Mouse (Mus musculus) c-Kit-negative CD71-positive TER-119-positive erythroid progenitor cells, embryonic 14.5 days (primary cell): ENCODE results near the gene Dner.

Experiments
- DNase-seq: peaks from one replicate; pipeline ENCODE4 v3.0.0-alpha.2; 2013; ENCODE audit warnings: low read depth, low spot score

Gene Dner

GRCm38 (mm10) chr1:84695517-84696411 is at the start of gene Dner:
TSS of gene Dner (minus strand) at chr1:84696221.
- DNase-seq = no peak

GRCm38 (mm10) chr1:84742156-84742555 is 46.1 kb upstream of the Dner start:
- no peak for DNase-seq

GRCm38 (mm10) chr1:84740080-84740479 is 44.1 kb upstream of the Dner start:
- DNase-seq = no peak

- no peak for DNase-seq
Measured at GRCm38 (mm10) chr1:84737097-84737496, 41.1 kb upstream of the Dner start.

DNA sequence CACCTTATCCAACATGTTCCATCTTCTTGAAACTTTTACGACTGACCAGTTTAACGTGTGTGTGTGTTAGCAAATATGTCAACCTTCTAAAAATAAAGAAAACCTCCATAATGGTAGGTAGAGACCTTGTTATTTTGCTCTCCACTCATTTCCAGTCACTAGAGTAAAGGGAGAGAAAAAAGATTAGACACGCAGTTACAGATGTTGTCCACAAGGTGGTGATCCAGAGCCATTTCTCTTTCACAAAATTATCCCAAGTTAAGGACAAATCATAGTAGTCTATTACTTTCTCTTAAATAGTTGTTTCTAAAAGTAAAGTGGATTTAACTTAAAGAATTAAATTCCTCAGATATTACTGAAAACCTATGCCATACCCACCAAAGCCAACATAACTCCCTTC is 37.8 kb upstream of the Dner start:
- peak; percentile 20 for DNase-seq

DNA sequence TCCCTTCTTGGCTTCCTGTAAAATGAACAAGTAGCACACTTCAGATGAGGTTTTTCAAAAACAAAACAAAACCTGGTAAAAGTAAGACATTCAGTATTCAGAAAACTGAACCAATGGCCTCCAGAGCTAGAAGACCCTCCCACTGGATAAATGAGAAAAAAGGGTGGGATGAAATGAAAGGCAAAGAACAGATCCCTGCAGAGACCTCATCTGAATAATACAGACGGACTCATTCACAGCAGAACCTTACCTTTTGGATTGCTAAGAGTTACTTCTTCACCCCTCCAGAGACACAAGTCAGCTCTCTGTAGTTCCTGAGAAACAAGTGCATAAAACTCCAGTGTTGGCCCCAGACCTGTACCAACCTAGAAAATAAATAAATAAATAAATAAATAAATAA is 35.7 kb upstream of the Dner start:
- no peak for DNase-seq

DNA sequence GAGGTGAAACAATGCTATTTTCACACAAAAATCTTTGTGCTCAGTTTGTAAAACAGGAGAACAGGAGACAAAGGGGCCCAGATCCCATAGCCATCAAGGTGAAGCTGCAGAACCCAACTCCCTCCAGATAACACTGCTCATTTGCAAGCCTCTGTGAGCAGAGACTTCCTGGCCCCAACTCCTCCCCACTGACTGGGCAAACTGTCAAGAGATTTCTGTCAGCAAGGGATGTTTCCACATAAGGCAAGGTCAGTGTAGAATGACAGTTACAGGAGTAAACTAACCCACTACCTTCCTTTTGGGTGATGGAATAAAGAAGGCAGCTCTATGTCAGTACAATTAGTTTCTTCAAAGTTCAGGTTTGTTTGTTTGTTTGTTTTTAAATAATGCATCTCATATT is 26.8 kb upstream of the Dner start:
- DNase-seq = no peak

GRCm38 (mm10) chr1:84722371-84722770 is 26.4 kb upstream of the Dner start:
- DNase-seq = no peak

GRCm38 (mm10) chr1:84721942-84722341 is 25.9 kb upstream of the Dner start:
- DNase-seq = no peak

GRCm38 (mm10) chr1:84709810-84710785 is 14.1 kb upstream of the Dner start:
- DNase-seq = no peak

DNA sequence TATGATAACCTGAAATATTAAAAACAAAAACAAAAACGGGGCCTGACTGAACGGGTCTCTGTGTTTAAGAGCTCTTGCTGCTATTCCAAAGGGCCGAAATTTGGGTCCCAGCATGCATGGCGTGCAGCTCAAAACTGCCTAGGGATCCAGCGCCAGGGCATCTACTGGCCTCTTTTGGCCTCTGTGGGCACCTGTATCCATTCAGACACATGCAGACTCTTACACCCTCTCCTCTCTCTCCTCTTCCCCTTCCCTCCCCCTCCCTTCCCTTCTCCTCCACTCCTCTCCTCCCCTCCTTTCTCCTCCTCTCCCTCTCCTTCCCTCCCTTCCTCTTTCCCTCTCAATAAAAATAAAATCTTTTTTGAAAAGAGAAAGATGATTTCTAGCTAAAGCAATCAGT is 13.4 kb upstream of the Dner start:
- no peak for DNase-seq

- DNase-seq = no peak
Measured at GRCm38 (mm10) chr1:84700254-84700653, 4.2 kb upstream of the Dner start.

DNA sequence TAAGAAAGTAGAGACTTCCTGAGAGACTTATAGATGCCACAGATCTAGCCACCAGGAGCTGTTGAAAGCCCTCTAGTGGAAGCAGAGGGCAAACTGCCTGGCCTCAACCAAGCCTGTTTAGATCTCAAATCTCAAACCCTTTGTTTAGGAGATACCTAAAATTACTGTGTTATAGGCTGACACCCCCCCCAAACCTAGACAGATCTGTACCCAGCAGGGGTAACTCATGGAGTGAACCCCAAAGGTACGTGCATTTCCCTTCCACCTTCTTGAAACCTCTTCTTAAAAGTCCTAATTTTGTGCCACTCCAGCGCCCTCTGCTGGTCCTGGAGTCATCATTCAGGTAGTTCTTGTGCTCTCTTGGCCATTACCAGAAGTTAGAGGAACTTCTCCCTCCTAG is 1.1 kb upstream of the Dner start:
- DNase-seq = peak; percentile 1

DNA sequence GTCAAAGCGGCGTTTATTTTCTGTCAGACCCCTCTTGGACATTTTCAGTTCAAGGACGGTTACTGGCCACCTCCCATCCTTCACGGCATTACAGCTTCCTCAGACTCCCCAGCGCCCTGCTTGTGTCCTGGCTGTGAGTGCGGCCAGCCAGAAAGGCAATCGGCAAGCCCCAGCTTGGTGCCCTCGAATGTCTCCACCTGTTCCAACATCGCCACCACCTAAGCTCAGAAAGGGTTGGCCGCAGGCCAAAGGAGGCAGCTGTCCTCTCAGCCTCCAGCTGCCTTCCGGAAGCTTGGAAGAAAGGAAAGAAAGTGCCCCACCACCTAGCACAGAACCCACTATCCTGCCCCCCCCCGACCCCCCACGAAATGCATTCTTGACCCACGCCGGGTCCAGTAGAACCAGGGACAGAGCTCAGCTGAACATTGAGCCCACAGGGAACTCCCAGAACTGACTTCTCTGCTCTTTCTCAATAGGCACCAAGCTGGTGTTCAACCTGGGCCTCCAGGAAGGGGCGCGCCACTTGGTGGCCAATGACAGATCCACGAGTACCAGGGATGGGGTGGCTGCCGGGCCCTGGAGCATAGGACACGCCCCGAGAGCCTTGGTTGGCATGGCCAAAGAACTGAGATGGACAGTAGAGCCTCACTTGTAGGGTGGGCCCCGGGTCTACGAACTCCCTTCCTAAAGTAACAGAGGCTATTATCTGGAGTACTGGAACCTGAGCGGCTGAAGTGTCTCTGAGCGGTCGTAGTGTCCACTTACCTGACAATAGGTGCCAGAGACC is 1.1 kb downstream of the Dner start:
- DNase-seq = no peak

- no peak for DNase-seq
Measured at GRCm38 (mm10) chr1:84677910-84678309, 18.1 kb downstream of the Dner start.

DNA sequence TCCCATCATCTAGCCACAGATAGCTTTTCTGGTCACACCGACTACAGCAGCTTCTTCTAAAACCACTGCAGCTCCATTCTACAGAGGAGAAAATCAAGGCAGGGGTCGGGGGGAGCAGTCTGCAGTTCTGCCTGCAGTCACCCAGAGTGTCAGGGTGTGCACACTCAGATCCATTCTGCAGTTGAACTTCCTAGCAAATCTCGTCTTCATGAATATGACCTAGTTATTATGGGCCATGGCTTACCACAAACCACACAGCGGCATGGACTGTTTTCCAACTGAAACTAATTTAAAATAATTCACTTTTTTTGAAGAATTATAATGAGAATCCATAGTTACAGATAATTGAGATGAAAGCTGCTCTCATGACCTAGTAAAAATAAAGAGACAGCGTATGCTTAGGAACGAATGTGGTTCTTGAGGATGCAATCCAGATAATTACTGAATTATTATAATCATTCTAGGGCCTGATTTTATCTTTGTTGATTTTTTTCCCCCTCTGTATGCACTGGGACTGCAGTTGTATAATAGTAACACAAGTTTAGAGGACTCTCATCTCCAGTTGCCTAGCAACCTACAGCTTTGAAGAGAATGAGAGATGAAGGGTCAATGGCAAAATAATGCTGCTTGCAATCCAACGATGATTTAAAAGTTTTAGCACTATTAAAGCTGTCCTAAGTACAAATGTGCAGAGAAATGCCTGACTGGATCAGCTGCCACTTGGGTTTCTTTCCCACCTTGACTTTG is 27.7 kb downstream of the Dner start:
- DNase-seq = no peak

GRCm38 (mm10) chr1:84667660-84668059 is 28.4 kb downstream of the Dner start:
- no peak for DNase-seq

DNA sequence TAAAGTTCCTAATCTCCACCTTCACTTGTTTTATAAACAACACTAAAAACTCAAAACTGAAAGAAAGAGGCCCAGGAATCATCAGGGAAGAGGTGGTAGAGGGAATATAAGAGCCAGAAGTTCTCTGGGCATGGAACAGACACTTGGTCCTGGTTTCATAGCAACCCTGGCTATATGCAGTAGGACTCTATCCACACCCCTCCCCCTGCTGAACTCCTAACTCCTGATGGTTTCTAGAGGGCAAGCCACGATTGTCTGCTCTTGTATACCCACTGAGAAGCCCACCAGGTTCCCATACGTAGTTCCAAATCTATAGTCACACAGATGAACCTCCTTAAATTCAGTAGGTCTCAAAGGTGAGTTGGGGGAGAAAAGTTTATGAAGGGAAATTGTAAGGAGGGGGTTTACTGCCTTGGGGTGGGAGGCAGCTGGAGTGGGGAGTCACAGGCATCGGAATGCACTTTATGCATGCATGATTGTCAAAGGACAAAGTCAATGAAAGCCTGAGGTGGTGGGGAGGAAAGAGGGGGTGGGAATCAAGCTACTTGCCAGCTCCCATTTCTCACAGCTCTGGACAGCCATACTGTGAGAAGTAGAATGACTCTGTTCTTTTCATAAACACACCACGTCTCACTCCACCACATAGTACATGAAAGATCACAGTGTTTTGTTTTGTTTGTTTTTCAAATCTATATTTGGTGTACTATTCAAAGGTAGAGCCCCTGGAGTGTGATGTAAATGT is 31.5 kb downstream of the Dner start:
- no peak for DNase-seq

DNA sequence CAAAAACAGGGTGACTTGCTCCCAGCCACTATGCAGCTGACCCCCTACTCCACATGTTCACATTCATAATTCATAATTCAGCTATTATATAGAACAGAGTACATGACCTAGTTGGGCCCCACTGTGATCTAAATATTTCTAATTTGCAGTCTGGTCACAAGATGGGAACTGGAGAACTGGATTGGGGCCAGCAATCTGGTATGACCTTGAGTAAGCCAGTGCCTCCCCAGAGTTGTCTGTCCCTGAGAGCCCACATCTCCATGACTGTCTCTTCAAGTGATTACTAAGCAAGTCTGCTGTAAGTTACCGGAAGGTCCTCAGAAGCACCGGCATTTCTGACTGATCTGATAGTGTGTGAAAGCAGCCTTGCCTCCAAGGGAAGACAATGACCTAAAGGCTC is 49.2 kb downstream of the Dner start:
- no peak for DNase-seq

GRCm38 (mm10) chr1:84640463-84640862 is 55.6 kb downstream of the Dner start:
- DNase-seq = no peak
